Mouse (Mus musculus): ENCODE results near the gene Eno1.

GRCm38 (mm10) chr4:150204877-150205276, 31.6 kb upstream of the Eno1 start:
- TF ChIP-seq CTCF (IDR thresholded peaks at IDR 0.05 in 2 of 3, conservative IDR thresholded peaks at IDR 0.05 in 1 of 3; ENCODE audit: control insufficient read depth in 1 of 3, insufficient read depth in 1 of 3, low read depth in 2 of 3, low read length in 3 of 3, poor library complexity in 1 of 3, severe bottlenecking in 1 of 3) (no peak), CHD2 (IDR thresholded peaks at IDR 0.05; ENCODE audit: low read length) (no peak), POLR2A (IDR thresholded peaks at IDR 0.05; ENCODE audit: control insufficient read depth in 1 of 2, insufficient read depth in 1 of 2, low read depth in 1 of 2, low read length in 2 of 2, poor library complexity in 1 of 2) (no peak), EP300 (IDR thresholded peaks at IDR 0.05; ENCODE audit: low read depth in 1 of 2, low read length in 2 of 2) (no peak), GATA1 (IDR thresholded peaks at IDR 0.05; ENCODE audit: low read depth, low read length) (no peak), ZKSCAN1 (IDR thresholded peaks at IDR 0.05; ENCODE audit: low read depth, low read length) (no peak), ZC3H11A (IDR thresholded peaks at IDR 0.05; ENCODE audit: low read depth, low read length) (no peak), RCOR1 (IDR thresholded peaks at IDR 0.05; ENCODE audit: low read depth, low read length) (no peak), GABPA (IDR thresholded peaks at IDR 0.05; ENCODE audit: low read depth, low read length) (no peak), TCF12 (IDR thresholded peaks at IDR 0.05; ENCODE audit: low read depth, low read length) (no peak), E2F4 (IDR thresholded peaks at IDR 0.05; ENCODE audit: borderline replicate concordance, low read depth, low read length) (no peak), USF1 (IDR thresholded peaks at IDR 0.05; ENCODE audit: low read depth, low read length) (no peak)

Data from MEL (cell line).